Mouse (Mus musculus) midbrain, embryonic 16.5 days (tissue): ENCODE data around the gene Abl2. TPM values are rescaled to one million over a fixed set of nuclear protein-coding genes. Genes with fewer than 3 reads are reported as not detected.

ENCODE experiments used
- ATAC-seq: fragments of 200-750 bp; cut with Nextera tagmentation; 2 replicates; pipeline ENCODE4 v1.8.0; 2017; ENCODE audit warnings: moderate TSS enrichment
- H3K27ac ChIP-seq: fragments of 300-500 bp; sonication (generic); 2 replicates; pipeline ENCODE4 v1.5.1; 2014; ENCODE audit warnings: mild to moderate bottlenecking, low read length, mixed read lengths
- H3K27me3 ChIP-seq: fragments of 300-500 bp; sonication (generic); 2 replicates; pipeline ENCODE4 v1.6.1; 2014; ENCODE audit warnings: low read depth, low read length, mixed read lengths; ENCODE audit not compliant: control insufficient read depth, insufficient read depth
- H3K36me3 ChIP-seq: fragments of 300-500 bp; sonication (generic); 2 replicates; pipeline ENCODE4 v1.6.1; 2014; ENCODE audit warnings: mild to moderate bottlenecking, low read length, moderate library complexity, mixed read lengths; ENCODE audit not compliant: control insufficient read depth, insufficient read depth
- H3K4me1 ChIP-seq: fragments of 300-500 bp; sonication (generic); 2 replicates; pipeline ENCODE4 v1.6.1; 2014; ENCODE audit warnings: mild to moderate bottlenecking, low read length, mixed read lengths; ENCODE audit not compliant: control insufficient read depth, insufficient read depth
- H3K4me2 ChIP-seq: fragments of 300-500 bp; sonication (generic); 2 replicates; pipeline ENCODE4 v1.6.1; 2014; ENCODE audit warnings: mild to moderate bottlenecking, low read length, mixed read lengths
- H3K4me3 ChIP-seq: fragments of 300-500 bp; sonication (generic); 2 replicates; pipeline ENCODE4 v1.5.1; 2014; ENCODE audit warnings: low read depth, mild to moderate bottlenecking, low read length, moderate library complexity, mixed read lengths
- H3K9ac ChIP-seq: fragments of 300-500 bp; sonication (generic); 2 replicates; pipeline ENCODE4 v1.6.1; 2014; ENCODE audit warnings: low read depth, low read length, mixed read lengths
- H3K9me3 ChIP-seq: fragments of 300-500 bp; sonication (generic); replicated peaks from 2 replicates; pipeline ENCODE4 v1.6.1; 2014; ENCODE audit warnings: mild to moderate bottlenecking, low read length, mixed read lengths; ENCODE audit not compliant: control insufficient read depth, poor library complexity, severe bottlenecking
- WGBS: fragments of 180-500 bp; shearing (Covaris S2); extraction: QIAGEN DNeasy Blood & Tissue Kit; methylation state at CpG from one replicate; pipeline ENCODE4 v1.1.7; 2014; 5-methylcytosine and 5-hydroxymethylcytosine counted together
- polyA plus RNA-seq: library from polyadenylated mRNA; unstranded; fragments of >200 nt; fragmentation: Nextera tagmentation; extraction: Ambion mirVana; gene quantifications from 2 replicates; pipeline ENCODE4 v1.2.1, GENCODE M21; 2015

The Abl2 gene
- polyA plus RNA-seq, 1 experiment from 2014 or later = 6.7 TPM

- no peak overlapping the region for H3K4me2 ChIP-seq
- H3K9me3 ChIP-seq = no peaks in the 10 kb centered on the region
- no peak overlapping the region for H3K9ac ChIP-seq
- H3K27me3 ChIP-seq = no peaks in the 10 kb centered on the region
- WGBS = 87% methylated on average over 5 of the region's 5 CpGs
- no peak overlapping the region for H3K27ac ChIP-seq
- ATAC-seq = no peak
- 0 out of 2 replicates have a peak, but pooled peaks cover 6% of the 10 kb centered on the region for H3K36me3 ChIP-seq
- H3K4me1 ChIP-seq = peaks cover 11% of the 10 kb centered on the region
- H3K4me3 ChIP-seq = no peak overlapping the region
Observed at GRCm38 (mm10) chr1:156676596-156676995, 118.0 kb downstream of the Abl2 start.

GRCm38 (mm10) chr1:156677230-156677629 is 118.6 kb downstream of the Abl2 start:
- Histone ChIP-seq H3K4me2 (no peak overlapping the region), H3K27ac (no peak overlapping the region), H3K4me3 (no peak overlapping the region), H3K36me3 (0 out of 2 replicates have a peak, but pooled peaks cover 6% of the 10 kb centered on the region), H3K9ac (no peak overlapping the region), H3K27me3 (no peaks in the 10 kb centered on the region), H3K4me1 (peaks cover 11% of the 10 kb centered on the region), H3K9me3 (no peaks in the 10 kb centered on the region)
- ATAC-seq = no peak
- 64% methylated on average over 3 of the region's 3 CpGs for WGBS

DNA sequence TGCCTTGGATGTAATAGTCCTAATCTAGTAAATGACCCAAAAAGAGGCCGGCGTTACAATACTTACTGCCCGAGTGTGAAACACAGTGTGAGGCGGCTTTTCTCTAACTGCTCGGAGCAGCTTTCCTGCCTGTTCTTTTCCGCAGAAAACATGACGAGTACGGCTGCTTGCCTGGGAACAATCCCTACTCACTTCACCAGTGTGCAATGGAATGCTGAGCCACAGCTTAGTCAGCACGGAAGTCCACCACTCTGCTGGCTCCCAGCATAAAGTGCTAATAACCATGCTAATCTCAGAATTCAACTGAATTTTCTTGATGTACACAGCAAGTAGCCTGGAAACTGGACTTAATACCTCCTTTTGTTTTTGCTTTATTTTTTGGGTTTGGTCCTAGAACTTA is 121.0 kb downstream of the Abl2 start:
- WGBS = 68% methylated on average over 9 of the region's 9 CpGs
- H3K27ac ChIP-seq = no peak overlapping the region
- no peak for ATAC-seq

GRCm38 (mm10) chr1:156686025-156686661 is 127.6 kb downstream of the Abl2 start:
- H3K4me3 ChIP-seq = no peak overlapping the region
- ATAC-seq = no peak
- no peak overlapping the region for H3K27ac ChIP-seq
- H3K4me1 ChIP-seq = no peaks in the 10 kb centered on the region
- WGBS = 68% methylated on average over 7 of the region's 7 CpGs
- no peak overlapping the region for H3K4me2 ChIP-seq
- no peaks in the 10 kb centered on the region for H3K27me3 ChIP-seq
- H3K9me3 ChIP-seq = no peaks in the 10 kb centered on the region
- no peak overlapping the region for H3K9ac ChIP-seq
- H3K36me3 ChIP-seq = peaks cover 7% of the 10 kb centered on the region; the same call in 1 of the 2 replicates

More for the DNA sequence above, 121.0 kb downstream of the Abl2 start:
- Histone ChIP-seq H3K4me3 (no peak overlapping the region), H3K4me1 (no peaks in the 10 kb centered on the region; the same call in 1 of the 2 replicates), H3K9me3 (no peaks in the 10 kb centered on the region), H3K27me3 (no peaks in the 10 kb centered on the region), H3K4me2 (no peak overlapping the region), H3K36me3 (peaks cover 9% of the 10 kb centered on the region; the same call in 1 of the 2 replicates), H3K9ac (no peak overlapping the region)

Other genes with a start within 250 kb of the Abl2 start
- gene Nphs2, start 248.1 kb upstream of the Abl2 start, polyA plus RNA-seq = 0.68 and 0.70 TPM in 2 replicates
- 447 and 474 TPM in 2 replicates for gene Gm2000, start 192.7 kb upstream of the Abl2 start, polyA plus RNA-seq
- gene Axdnd1, start 137.6 kb upstream of the Abl2 start, polyA plus RNA-seq = 0.10 and 0.24 TPM in 2 replicates
- 9.9 and 10.1 TPM in 2 replicates for gene Soat1, start 84.5 kb upstream of the Abl2 start, polyA plus RNA-seq
- gene Gm10031, start 34.8 kb upstream of the Abl2 start, polyA plus RNA-seq = 0.48 and 0.75 TPM in 2 replicates
- 2.9 and 3.1 TPM in 2 replicates for gene Tor3a, start 115.6 kb downstream of the Abl2 start, polyA plus RNA-seq
- 34.4 and 34.5 TPM in 2 replicates for gene Fam20b, start 160.3 kb downstream of the Abl2 start, polyA plus RNA-seq